Mouse (Mus musculus) urinary bladder, adult 18-20 months (tissue): Measurements from ENCODE around the gene Ranbp9.

Source experiments
- DNase-seq, 2 experiments: peaks; one replicate each; pipeline ENCODE4 v3.0.0; 2022; ENCODE audit warnings: low spot score in 2 of 2, mixed read lengths in 2 of 2

The Ranbp9 gene

DNA sequence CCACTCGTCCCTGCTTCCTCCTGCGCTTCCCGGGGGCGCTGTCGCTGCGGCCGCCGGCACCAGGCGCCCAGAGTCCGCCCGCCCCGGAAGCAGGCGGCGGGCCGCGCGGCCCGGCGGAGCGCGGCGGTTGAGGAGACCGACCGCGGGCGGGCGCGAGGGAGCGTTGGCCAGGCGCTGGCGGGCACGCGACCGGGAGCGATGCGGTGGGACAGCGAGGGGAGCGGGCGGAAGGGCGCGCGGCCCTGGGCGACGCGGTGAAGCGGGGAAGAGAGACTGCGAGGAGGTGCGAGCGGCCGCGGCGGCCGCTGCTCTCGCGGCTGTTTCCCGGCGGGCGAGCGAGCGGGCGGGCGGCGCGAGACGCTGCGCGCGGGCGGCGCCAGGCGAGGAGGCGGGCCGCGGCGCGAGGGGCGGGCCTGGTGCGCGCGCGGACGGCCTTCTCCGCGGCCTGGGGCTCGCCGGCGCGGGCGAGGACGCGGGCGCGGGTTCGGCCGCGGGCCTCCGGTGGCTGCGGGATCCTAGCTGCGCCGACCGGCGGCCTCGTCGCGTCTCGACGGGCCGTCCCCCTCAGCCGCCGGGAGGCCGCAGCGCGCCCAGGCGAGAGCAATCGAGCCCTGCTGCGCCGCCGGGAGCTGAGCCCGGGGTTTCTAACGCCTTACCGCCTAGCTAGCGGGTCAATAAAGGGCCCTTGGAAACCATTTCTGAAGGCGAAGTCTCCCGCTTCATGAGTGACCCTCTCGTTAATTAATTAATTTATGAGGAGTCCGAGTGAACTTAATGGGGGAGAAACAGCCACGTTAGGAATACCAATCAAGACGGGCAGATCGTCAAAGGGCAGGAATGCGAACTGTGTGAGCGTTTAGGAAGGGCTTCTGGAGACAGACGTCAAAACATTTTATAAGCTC lies at the start of gene Ranbp9:
Gene Ranbp9 (minus strand): TSS at position 326 of the 902 bp plus-strand sequence.
- DNase-seq = peak; percentile 54 to 69

DNA sequence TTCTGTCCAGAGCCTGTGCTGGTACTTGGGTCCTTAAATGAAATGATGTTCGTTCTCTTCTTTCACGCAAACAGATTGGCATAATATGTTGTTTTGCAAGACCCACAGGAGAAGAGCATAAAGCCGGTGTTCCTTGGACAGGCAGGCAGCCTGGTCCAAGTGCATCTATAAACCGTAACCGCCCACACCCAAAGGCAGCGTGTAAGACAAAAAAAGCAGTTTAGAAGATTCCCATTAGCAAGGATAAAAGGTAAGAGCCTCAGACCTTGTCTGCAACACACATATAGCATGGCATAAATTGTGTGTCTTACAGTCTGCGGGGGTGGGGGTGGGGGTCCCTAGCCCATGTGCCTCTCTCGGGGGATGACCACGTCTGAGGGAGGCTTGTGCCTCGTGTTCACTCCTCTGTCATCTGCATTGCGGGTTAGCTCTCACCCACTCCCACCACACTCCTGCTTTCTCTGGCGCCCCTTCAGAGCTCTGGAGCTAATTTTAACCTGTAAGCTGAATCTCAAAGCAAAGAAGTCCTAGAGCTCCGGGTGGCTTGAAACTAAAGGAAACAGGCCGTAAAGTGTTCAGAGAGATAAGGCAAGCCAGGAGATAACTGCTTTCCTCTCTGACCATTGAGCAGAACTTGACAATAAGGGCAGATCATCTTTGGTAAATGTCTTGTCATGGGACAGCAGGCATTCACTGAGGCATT lies 49.2 kb upstream of the Ranbp9 start:
- DNase-seq = no peak

DNA sequence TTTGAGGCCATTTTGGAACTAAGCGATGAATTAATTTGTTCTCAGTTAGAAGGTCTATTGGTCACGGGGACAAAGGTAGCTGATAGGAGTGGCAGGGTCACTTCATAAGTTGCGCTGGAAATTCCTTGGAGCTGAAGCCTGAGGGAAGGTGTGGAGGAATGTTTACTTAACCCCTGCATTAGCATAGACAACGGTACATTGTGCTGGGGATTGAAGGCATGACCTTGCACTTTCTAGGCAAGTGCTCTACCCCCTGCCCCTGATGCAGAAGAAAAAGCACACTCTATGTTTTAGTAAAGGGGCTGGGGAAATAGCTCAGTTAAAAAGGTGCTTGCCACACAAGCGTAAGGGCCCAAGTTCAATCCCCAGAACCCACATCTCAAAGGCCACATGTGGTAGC lies 45.2 kb upstream of the Ranbp9 start:
- no peak for DNase-seq

DNA sequence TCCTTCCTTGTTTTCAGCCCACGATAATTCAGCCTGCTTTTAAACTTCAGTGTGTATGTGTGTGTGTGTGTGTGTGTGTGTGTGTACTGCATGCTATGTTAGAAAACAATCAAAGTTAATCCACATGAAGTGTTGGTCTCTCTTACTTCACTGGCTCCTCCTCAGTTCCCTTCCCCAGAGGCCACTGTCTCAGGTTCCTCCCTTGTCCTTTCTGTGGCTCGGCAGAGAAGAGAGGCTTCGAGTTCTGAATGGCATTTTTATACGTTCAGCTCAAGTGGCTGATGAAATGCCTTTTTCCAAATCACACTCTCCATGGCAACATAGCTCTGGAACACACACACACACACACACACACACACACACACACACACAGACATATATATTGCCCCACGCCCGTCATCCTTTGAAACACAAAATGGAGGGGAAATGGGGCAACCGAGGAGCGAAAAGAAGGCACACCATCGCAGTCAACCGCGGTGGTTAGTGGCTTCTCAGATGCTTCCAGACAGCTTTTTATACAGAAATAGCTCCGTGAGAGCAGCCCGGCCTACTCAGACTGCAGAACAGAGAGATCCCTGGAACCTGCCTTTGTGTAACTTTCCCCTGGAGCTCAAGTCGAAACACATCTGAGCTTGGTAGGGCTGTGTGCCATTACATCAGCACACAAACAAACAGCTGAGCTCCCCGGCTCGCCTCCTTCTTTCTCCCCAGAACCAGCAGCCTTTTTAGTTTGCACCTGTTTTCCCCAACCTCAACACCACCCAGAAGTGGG lies 44.5 kb upstream of the Ranbp9 start:
- DNase-seq = peak in 1 of 2 experiments; percentile 47

DNA sequence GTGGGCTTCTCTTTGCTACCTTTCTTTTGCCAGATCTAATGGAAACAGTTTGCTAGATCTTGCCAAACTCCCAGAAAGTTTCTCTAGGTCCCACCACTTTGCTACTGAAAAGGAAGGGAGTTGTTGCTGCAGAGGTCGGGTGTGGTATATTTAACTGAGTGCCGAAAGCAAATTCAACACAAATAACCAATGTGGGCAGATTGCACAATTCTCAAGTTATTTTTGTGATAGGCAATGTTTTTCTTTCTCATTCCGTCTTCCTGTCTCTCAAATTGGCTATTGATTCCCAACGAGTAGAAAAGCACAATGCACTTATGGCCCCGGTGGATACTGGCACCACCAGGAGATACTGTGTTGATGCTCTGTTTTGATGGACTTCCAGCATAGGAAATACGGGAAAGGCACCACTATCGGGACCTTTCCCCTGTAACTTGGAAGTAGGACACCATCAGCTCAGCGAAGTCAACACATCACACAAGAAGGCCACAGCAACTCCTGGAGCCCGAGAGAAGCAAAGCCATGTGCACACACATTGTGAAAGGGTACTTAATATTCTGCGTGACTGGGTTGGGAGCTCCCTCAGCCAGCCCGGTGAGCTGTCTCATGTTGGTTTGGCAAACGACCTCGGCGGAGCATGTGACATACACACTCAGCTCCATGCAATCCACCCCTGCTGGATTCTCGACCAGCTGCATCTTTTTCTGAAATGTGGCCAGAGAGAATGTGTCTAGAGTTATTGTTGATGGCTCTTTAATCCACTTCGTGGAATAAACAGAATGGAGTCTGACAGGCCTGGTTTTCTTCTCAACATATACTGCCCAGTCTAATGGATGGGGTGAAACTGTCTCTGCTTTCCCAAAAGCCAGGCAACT lies 43.6 kb upstream of the Ranbp9 start:
- DNase-seq = peak; percentile 42 to 68

DNA sequence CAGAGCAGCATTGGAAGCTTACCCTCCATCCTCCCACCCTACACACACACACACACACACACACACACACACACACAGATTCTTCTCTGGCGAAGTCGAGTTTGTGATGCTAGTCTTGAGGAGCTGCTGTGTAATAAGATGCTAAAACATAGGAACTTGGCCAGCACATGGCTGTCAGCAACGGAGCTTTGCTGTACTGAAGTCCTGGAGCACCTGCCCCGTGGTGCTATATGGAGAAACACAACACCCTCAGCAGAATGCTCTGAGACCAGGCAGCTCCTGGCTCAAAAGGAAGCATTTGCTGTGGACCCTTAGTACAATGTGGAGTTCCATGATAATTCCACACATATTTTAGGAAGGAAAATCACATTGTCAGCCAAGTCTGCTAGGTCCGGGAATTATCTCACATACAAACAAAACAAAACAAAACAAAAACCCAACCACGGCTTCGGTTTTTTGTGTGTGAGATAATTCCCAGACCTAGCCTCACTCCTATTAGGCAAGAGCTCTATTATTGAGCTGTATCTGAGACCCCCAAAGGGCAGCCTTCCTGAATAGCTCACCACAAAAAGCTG lies 42.9 kb upstream of the Ranbp9 start:
- DNase-seq = no peak

DNA sequence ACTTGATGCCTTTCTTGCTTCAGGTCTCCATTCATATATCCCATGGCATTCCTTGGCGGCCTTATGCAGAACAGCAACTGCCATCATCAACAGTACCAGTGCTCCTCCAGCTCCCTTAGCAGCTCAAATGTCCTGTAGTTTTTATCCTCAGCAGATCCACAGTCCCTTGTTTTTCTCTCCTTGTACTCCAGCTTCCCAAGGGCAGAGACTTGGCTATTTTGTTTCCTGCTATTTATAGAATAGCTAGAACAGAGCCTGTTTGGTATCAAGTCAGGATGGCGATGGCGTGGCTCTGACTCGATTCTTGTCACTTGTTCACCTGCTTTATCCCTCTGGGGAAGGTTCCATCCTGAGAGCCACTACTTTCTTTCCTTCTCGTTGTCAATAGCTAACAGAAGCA lies 40.9 kb upstream of the Ranbp9 start:
- no peak for DNase-seq

DNA sequence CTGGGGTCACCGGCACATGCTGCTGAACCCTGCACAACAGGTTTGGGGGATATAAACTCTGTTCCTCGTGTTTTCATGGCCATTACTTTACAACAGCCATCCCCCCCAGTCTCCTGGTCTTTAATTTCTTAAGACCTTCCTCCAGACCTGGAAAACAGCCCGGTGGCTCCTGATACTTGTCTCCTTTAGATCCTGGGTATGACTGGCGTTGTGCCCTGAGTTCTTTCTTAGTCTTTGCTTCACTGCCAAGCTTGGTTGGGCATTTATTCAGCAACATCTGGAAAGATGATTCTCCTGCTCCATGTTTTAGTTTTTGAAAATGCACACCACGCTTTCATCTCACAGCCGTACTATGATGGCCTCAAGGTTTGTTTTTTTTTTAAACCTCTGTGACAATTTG lies 38.2 kb upstream of the Ranbp9 start:
- no peak for DNase-seq

DNA sequence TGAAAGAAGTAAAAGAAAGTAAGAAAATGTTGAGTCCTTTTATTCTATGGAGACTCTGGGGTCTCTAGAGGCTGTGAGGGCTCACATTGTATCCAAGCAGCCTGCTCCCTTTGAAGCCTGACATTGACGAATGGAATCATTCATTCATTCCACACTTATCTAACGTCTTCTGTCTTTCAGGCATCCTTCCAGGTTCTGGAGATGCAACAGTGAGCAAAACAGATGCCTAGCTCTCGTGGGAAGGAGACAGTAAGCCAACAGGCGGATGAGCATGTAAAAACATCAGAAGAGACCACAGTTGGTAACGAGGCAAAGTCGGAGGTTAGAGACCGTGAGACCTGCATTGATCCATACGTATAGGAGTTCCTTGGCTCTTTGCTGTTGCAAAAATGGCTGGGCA lies 36.3 kb upstream of the Ranbp9 start:
- no peak for DNase-seq

DNA sequence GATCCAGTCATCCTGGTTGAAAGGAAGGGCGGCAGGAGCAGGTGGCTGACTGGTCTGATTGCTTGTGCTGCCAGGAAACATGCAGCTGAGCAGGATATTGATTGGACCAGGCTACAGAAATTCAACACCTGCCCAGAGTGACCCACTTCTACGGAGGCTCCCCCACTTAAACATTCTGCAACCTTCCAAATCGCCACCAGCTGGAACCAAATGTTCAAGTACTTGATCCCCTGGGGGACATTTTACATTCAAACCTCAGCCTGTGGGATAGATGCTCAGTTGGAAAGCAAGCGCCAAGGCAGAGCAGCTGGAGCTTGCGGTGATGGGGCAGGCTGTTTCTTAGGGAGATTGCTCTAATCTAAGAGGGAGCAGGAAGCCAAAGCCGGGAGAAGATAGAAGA lies 35.8 kb upstream of the Ranbp9 start:
- no peak for DNase-seq

DNA sequence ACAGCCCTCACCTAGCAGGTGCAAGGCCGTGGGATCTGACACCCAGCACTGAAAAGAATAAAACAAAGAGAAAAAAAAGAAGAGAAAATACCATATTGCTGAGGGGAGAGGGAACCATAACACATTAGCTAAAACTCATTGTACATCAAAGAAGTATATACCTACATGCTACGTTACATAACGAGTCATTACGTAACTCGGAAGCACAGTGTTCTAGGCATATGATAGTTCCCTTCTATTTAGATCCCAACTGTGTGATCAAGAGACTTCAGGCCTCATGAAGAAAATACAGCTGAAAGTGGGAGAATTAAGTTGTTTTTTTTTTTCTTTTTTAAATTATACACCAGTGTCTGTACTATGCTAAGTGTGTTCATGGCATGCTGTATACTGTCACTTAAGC lies 35.0 kb upstream of the Ranbp9 start:
- DNase-seq = no peak

DNA sequence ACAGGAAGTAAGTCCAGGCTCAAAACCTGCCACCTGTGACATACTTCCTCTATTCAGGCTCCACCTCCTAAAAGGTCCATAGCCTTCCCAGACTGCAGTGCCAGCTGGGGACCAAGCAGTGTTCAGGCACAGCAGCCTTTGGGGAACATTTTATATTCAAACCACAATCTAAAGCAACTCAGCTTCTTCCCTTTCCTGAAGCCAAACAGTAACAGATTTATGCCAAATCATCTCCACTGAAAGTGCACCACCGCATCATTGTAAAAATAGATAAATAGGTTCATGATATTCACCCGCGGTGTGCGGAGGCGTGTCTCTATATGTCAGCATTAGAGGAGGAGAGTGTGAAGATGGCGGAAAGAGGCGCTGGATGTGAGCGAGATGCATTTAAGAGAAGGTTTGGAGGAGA lies 33.9 kb upstream of the Ranbp9 start:
- DNase-seq = no peak

DNA sequence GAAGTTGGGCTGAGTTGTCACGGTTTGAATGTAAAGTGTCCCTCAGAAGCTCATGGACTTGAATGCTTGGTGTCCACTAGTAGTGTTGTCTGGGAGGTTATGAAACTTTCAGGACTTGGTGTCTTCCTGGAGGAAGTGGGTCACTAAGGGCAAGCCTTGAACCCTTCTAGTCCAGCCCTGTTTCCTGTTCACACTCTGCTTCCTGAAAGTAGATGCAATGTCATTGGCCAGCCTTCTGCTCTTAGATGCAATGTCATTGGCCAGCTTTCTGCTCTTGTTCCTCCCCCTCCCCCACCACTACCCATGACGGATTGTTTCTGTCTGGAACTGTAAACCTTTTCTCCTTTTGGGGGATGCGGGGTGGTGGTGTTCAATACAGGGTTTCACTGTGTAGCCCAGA lies 31.7 kb upstream of the Ranbp9 start:
- DNase-seq = no peak

DNA sequence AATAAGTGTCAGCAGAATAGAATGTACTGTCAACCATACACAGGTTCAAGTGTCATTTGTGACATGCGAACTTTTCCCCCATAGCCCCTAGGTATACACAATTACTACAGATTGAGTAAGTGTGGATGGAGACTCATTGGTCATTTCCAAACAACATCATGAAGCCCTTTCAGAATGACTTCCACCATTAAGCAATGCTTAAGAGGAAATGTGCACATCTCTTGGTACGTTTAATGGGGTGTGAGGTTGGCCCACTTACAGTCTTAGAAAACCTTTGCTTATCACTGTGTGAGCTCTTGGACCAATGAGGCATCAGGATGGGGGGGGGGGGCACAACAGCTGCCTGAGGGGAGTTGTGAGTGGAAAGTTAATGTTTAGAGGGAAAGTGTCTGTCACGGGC lies 24.7 kb upstream of the Ranbp9 start:
- DNase-seq = no peak

DNA sequence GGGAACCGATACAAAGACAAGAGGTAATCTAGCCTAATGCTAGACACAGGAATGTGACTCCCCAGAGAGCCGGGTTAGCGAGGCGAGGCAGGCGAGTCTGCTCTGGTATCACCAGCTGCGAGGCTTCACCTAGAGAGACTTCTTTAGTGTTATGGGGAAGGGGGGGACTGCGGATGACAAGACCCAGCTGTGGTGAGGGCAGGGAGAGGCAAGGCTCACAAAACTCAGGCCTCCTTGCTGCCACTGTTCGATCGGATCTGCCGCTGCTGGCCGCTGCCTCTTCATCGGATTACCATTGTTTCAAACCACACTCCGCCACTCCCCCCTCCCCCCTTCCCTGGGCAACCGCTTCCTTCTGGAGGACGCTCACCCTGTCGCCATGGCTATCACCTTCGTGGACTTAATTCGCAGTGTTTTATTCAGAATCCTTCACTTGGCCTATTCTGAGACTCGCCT lies 22.3 kb upstream of the Ranbp9 start:
- DNase-seq = peak; percentile 19 to 58

DNA sequence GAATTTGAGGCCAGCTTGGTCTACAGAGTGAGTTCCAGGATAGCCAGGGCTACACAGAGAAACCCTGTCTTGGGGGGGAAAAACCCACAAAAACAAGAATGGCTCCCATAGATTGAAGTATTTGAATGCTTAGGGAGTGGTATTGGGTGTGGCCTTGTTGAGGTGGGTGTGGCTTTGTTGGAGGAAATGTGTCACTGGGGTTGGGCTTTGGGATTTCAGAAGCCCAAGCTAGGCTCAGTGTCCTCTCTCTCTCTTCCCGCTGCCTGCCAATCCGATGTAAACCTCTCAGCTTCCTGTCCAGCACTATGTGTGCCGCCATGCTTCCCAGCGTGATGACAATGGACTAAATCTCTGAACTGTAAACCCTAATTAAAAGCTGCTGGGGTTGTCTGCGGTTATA lies 20.5 kb upstream of the Ranbp9 start:
- DNase-seq = no peak

DNA sequence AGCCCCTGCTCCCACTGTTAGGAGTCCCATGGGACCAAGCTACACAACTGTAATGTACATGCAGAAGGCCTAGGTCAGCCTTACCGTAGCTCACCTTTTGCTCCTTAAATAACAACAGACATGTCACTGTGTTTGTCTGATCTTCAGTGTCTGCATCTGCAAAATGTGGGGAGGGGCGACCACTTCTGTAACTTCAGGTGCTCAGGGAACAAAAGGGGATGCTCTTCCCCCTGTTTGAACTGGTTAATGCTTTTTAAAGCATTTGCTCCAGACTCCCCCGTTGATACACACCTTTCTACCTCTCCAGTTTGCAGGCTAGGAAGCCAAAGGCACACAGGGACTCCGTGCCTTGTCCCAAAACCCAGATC lies 19.4 kb upstream of the Ranbp9 start:
- no peak for DNase-seq

DNA sequence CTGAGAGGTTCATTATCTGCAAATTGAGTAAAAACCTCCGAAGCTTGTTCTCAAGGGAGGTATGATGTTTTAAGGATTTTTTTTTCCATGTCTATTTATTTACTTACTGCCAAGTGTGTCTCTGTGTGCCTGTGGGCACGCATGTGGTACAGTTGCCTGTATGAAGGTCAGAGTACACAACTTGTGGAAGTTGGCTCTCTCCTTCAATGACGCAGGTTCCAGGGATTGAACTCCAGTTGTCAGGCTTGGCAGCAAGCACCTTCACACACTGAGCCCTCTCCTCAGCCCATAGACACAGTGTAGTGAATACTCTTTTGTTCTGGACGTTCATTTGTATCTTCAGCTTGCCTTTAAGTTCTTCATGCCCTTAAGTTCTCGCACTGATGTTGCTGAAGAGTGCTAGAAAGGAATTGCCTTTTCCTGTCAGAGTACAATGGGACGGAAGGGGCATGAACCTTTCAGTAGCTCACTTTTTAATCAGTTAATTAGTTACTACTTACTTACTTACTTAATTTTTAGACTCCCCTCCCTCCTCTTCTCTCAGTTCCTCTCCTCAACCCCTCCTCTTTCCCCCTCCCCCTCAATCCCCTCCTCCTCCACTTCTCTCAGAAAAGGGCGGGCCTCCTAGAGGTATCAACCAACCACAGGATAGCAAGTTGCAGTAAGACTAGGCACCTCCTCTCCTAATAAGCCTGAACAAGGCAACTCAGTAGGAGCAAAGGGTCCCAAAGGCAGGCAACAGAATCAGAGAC lies 18.8 kb upstream of the Ranbp9 start:
- DNase-seq = no peak

DNA sequence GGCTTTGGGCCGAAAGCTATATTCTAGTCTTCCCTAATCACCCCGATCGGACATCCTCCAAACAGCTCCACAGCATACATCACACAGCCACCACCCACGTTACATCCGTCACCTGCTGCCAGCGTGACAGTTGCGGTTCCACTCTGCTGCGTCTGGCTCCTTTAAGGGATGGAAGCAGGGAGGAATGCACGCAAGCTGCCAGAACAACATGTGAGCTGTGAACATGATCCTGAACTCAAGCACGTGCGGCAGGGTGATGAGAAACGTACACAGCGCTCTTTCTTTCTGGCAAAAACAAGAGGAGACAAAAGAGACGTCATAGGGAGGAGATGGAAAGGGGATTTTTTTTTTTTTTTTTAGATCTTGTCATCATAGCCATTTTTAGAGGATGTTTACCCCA lies 17.8 kb upstream of the Ranbp9 start:
- no peak for DNase-seq

DNA sequence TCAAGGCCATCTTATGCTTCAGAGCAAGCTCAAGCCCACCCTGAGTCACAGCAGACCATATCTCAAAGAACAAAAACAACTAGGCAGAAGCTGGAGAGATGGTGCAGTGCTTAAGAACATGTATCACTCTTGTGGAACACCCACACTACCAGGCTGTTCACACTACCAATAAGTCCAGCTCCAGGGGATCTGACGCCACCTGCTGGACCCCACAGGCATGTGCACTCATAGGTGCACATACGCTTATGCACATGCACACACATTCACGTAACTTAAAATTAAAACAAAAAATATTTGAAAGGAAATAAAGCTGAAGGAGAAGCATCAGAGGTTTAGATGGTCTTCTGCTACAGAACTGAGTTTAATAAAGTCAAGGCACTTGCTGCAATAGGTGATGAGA lies 16.7 kb upstream of the Ranbp9 start:
- DNase-seq = no peak
